Mouse (Mus musculus) heart, postnatal 0 days (tissue): ENCODE data around the gene Prrxl1. TPM values are rescaled to one million over a fixed set of nuclear protein-coding genes. Genes with fewer than 3 reads are reported as not detected.

Experiments used
- ATAC-seq: fragments of 200-750 bp; cut with Nextera tagmentation; 2 replicates; pipeline ENCODE4 v1.8.0; 2017; ENCODE audit warnings: low read depth, moderate number of reproducible peaks, moderate library complexity; ENCODE audit not compliant: insufficient read depth
- DNase-seq: peaks from one replicate; pipeline ENCODE4 v3.0.0-alpha.2; 2016; ENCODE audit warnings: low spot score
- H3K27ac ChIP-seq: fragments of 300-500 bp; sonication (generic); 2 replicates; pipeline ENCODE4 v1.5.1; 2014; ENCODE audit warnings: low read depth, mild to moderate bottlenecking
- H3K27me3 ChIP-seq: fragments of 300-500 bp; sonication (generic); 2 replicates; pipeline ENCODE4 v1.6.1; 2014; ENCODE audit warnings: low read length, mixed read lengths; ENCODE audit not compliant: control insufficient read depth, insufficient read depth
- H3K36me3 ChIP-seq: fragments of 300-500 bp; sonication (generic); replicated peaks from 2 replicates; pipeline ENCODE4 v1.6.1; 2014; ENCODE audit warnings: low read length, mixed read lengths; ENCODE audit not compliant: control insufficient read depth, insufficient read depth
- H3K4me1 ChIP-seq: fragments of 300-500 bp; sonication (generic); 2 replicates; pipeline ENCODE4 v1.6.1; 2014; ENCODE audit warnings: antibody characterized with exemption; ENCODE audit not compliant: control insufficient read depth, insufficient read depth
- H3K4me2 ChIP-seq: fragments of 300-500 bp; sonication (generic); 2 replicates; pipeline ENCODE4 v1.6.1; 2014; ENCODE audit warnings: low read depth, mild to moderate bottlenecking, low read length, moderate library complexity
- H3K4me3 ChIP-seq: fragments of 300-500 bp; sonication (generic); 2 replicates; pipeline ENCODE4 v1.5.1; 2014; ENCODE audit warnings: low read depth, low read length
- H3K9ac ChIP-seq: fragments of 300-500 bp; sonication (generic); replicated peaks from 2 replicates; pipeline ENCODE4 v1.6.1; 2014; ENCODE audit warnings: low read depth, low read length, mixed read lengths
- H3K9me3 ChIP-seq: fragments of 300-500 bp; sonication (generic); replicated peaks from 2 replicates; pipeline ENCODE4 v1.6.1; 2016; ENCODE audit warnings: low read length; ENCODE audit not compliant: control insufficient read depth
- CTCF ChIP-seq: IDR thresholded peaks from 2 replicates; pipeline ENCODE4 v1.5.1; 2016; ENCODE audit warnings: antibody characterized with exemption, control low read depth, low read depth
- EP300 ChIP-seq: IDR thresholded peaks from 2 replicates; pipeline ENCODE4 v1.6.1; 2016; ENCODE audit warnings: antibody characterized with exemption, low read depth
- WGBS: fragments of 180-500 bp; shearing (Covaris S2); extraction: QIAGEN DNeasy Blood & Tissue Kit; methylation state at CpG from one replicate; pipeline ENCODE4 v1.1.7; 2014; 5-methylcytosine and 5-hydroxymethylcytosine counted together
- polyA plus RNA-seq: library from polyadenylated mRNA; unstranded; fragments of >200 nt; fragmentation: Nextera tagmentation; extraction: Ambion mirVana; gene quantifications from 2 replicates; pipeline ENCODE4 v1.2.1, GENCODE M21; 2015
- total RNA-seq: library from RNA; depleted of rRNA; stranded (reverse); fragments of >200 nt; gene quantifications from 2 replicates; pipeline ENCODE4 v1.2.3, GENCODE M21; 2014; ENCODE audit warnings: low replicate concordance

The Prrxl1 gene
- total and polyA plus RNA-seq, 2 experiments from 2014 or later, result not detected

DNA sequence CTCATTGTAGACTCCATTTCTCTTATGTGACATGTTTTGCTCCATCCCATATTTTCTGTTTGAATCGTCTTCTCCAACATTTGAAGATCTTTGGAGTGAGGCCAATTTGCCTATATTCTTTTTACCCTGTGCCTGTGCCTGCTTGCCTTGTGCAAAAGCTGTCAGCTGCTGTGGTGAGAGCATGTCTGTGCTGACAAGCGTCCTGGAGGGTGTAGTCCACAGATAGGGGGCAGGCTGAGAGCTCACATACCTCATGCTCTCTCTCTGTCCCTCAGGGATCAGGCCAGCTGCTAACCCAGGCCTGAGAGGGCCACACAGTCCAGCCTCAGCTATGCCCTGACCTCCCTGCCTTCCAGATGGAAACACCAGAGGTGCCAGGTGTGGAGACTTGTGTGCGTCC is 74.0 kb downstream of the Prrxl1 start:
- Histone ChIP-seq H3K27ac (no peak overlapping the region), H3K4me1 (peaks cover 17% of the 10 kb centered on the region; the same call in 1 of the 2 replicates), H3K9ac (no peak overlapping the region), H3K9me3 (no peaks in the 10 kb centered on the region), H3K4me2 (no peak overlapping the region), H3K36me3 (no peaks in the 10 kb centered on the region), H3K4me3 (no peak overlapping the region), H3K27me3 (no peaks in the 10 kb centered on the region)
- WGBS, result 32% methylated on average over 3 of the region's 3 CpGs
- ATAC-seq (peak; percentile 73), DNase-seq (no peak)
- TF ChIP-seq CTCF (peak; percentile 31; the same call in 1 of the 2 replicates), EP300 (no peak)

DNA sequence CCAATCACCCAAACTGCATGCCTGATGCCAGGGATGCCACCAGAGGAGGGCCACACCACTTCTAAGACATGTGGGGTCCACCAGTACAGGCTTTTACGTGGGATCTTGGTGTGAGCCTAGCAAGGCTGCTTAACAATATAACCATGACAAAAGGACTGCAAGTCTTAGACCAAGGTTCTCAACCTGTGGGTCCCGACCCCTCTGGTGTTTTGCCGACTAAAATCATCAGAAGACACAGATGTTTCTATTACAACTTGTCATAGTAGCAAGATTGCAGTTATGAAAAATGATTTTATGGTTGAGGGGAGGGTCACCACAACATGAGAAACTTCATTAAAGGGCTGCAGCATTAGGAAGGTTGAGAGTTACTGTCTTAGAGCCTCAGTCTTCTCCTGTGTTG is 79.4 kb downstream of the Prrxl1 start:
- Histone ChIP-seq H3K9ac (no peak overlapping the region), H3K4me3 (no peak overlapping the region), H3K36me3 (no peaks in the 10 kb centered on the region), H3K4me1 (peaks cover 23% of the 10 kb centered on the region), H3K4me2 (no peak overlapping the region), H3K27ac (no peak overlapping the region), H3K27me3 (no peaks in the 10 kb centered on the region), H3K9me3 (no peaks in the 10 kb centered on the region)
- no peak for ATAC-seq
- WGBS, result 73% methylated on average over 3 of the region's 3 CpGs
- TF ChIP-seq CTCF (no peak), EP300 (no peak)
- no peak for DNase-seq

DNA sequence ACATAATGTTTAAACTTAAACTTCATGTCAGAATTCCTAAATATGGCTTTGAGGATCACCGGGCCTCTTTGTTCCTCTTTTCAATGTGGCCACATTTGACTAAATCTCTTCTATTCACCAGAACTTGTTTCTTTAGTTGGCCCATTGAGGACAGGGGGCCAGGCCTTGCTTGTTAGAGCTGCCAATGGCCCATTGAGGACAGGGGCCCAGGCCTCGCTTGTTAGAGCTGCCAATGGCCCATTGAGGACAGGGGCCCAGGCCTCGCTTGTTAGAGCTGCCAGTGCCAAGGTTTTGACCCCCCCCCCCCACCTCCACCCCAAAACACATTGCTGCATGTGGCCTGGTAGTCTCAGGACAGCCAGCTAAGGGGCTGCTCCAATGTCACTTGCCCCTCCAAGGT is 82.4 kb downstream of the Prrxl1 start:
- H3K27ac ChIP-seq, result no peak overlapping the region
- H3K4me1 ChIP-seq, result peaks cover 31% of the 10 kb centered on the region
- H3K4me3 ChIP-seq, result no peak overlapping the region
- WGBS, result 88% methylated on average over 3 of the region's 3 CpGs
- DNase-seq, result no peak
- no peak for ATAC-seq
- no peak overlapping the region for H3K9ac ChIP-seq
- no peak overlapping the region for H3K4me2 ChIP-seq
- H3K36me3 ChIP-seq, result no peaks in the 10 kb centered on the region
- TF ChIP-seq CTCF (no peak), EP300 (no peak)
- H3K27me3 ChIP-seq, result no peaks in the 10 kb centered on the region
- no peaks in the 10 kb centered on the region for H3K9me3 ChIP-seq

DNA sequence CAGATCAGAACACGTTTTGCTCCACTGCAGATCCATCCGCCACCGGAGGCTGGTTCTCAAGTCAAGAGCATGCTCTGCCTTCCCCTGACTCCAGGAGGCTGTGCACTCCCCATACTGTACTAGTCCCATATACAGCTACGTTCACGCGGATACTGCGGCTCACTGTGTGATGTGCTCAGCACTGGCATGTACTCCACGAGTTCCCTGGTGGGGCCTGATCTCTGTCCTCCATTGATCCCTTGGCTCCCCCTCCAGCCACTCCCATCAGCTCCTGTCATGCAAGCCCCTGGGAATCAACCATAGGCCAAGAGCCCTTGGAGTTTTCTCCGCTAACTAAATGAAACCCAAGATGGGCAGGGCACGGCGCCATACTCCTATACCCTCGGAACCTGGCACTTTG is 83.3 kb downstream of the Prrxl1 start:
- H3K9me3 ChIP-seq, result no peaks in the 10 kb centered on the region
- peaks cover 33% of the 10 kb centered on the region for H3K4me1 ChIP-seq
- no peaks in the 10 kb centered on the region for H3K27me3 ChIP-seq
- no peaks in the 10 kb centered on the region for H3K36me3 ChIP-seq
- no peak for TF ChIP-seq CTCF
- TF ChIP-seq EP300, result no peak
- peak overlapping the region; percentile 60 for H3K4me3 ChIP-seq
- no peak for ATAC-seq
- WGBS, result 73% methylated on average over 12 of the region's 12 CpGs
- peak overlapping the region; percentile 74 for H3K9ac ChIP-seq
- H3K4me2 ChIP-seq, result peak overlapping the region; percentile 71
- no peak for DNase-seq
- peak overlapping the region; percentile 97 for H3K27ac ChIP-seq

DNA sequence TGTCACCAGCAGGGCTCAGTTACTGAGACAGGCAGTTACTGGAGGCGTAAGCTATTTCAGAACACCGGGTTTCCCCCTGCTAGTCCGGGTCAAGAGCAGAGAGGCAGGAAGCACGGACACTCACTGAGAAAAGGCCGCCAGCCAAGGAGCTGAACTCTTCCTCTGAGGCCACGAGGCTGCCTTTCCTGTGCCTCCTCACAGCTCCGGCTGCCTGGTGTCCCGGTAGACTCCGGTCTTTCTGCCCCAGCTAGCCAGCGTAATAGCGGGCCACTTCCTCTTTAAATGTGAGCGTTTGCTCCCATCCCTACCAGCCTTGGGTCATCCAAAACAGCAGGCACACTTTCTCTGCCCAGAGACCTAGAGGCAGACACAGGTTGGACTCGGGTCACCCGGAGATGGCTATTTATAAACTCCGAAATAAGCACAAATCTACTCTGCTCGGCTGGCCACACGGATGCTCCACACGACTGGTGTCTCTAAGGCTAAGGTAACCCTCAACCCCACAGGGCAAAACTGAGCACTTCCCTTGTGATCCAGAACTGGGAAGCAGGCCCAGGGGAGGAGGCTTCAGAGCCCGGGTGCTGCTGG is 84.1 kb downstream of the Prrxl1 start:
- ATAC-seq, result peak; percentile 37
- Histone ChIP-seq H3K4me2 (peak overlapping the region; percentile 71), H3K4me3 (peak overlapping the region; percentile 60), H3K4me1 (peaks cover 33% of the 10 kb centered on the region), H3K36me3 (no peaks in the 10 kb centered on the region), H3K9me3 (no peaks in the 10 kb centered on the region), H3K27ac (peak overlapping the region; percentile 97), H3K9ac (peak overlapping the region; percentile 74), H3K27me3 (no peaks in the 10 kb centered on the region)
- DNase-seq, result peak; percentile 76
- no peak for TF ChIP-seq EP300
- TF ChIP-seq CTCF, result no peak
- 5% methylated on average over 19 of the region's 19 CpGs for WGBS
